Mouse (Mus musculus): Measurements from ENCODE around the gene Erg.

Gene Erg

GRCm38 (mm10) chr16:95584751-95585528 is 1.5 kb downstream of the Erg start:
- DNase-seq = no peak

GRCm38 (mm10) chr16:95579289-95579688 is 7.1 kb downstream of the Erg start:
- no peak for DNase-seq

GRCm38 (mm10) chr16:95573163-95573562 is 13.2 kb downstream of the Erg start:
- DNase-seq = no peak

- peak in 1 of 2 experiments; percentile 70 for DNase-seq
Measured at GRCm38 (mm10) chr16:95570616-95571015, 15.8 kb downstream of the Erg start.

- DNase-seq = no peak
Measured at GRCm38 (mm10) chr16:95556834-95557233, 29.6 kb downstream of the Erg start.

- no peak for DNase-seq
Measured at GRCm38 (mm10) chr16:95553136-95553535, 33.3 kb downstream of the Erg start.

- no peak for DNase-seq
Measured at GRCm38 (mm10) chr16:95552495-95552894, 33.9 kb downstream of the Erg start.

GRCm38 (mm10) chr16:95550496-95550895 is 35.9 kb downstream of the Erg start:
- no peak for DNase-seq

- no peak for DNase-seq
Measured at GRCm38 (mm10) chr16:95544753-95545152, 41.6 kb downstream of the Erg start.

- no peak for DNase-seq
Measured at GRCm38 (mm10) chr16:95543471-95543870, 42.9 kb downstream of the Erg start.

- peak; percentile 21 to 41 for DNase-seq
Measured at GRCm38 (mm10) chr16:95535151-95535550, 51.2 kb downstream of the Erg start.

- DNase-seq = no peak
Measured at GRCm38 (mm10) chr16:95532387-95533077, 53.9 kb downstream of the Erg start.

- DNase-seq = no peak
Measured at GRCm38 (mm10) chr16:95527561-95527960, 58.8 kb downstream of the Erg start.

GRCm38 (mm10) chr16:95519520-95519919 is 66.9 kb downstream of the Erg start:
- no peak for DNase-seq

- DNase-seq = no peak
Measured at GRCm38 (mm10) chr16:95506051-95506450, 80.3 kb downstream of the Erg start.

- no peak for DNase-seq
Measured at GRCm38 (mm10) chr16:95496582-95497300, 89.7 kb downstream of the Erg start.

GRCm38 (mm10) chr16:95494108-95494507 is 92.3 kb downstream of the Erg start:
- no peak for DNase-seq

GRCm38 (mm10) chr16:95493336-95493735 is 93.1 kb downstream of the Erg start:
- no peak for DNase-seq

- DNase-seq = no peak
Measured at GRCm38 (mm10) chr16:95492146-95492545, 94.2 kb downstream of the Erg start.

- no peak for DNase-seq
Measured at GRCm38 (mm10) chr16:95490386-95490785, 96.0 kb downstream of the Erg start.

- DNase-seq = no peak
Measured at GRCm38 (mm10) chr16:95487606-95488351, 98.6 kb downstream of the Erg start.

- DNase-seq = no peak
Measured at GRCm38 (mm10) chr16:95481176-95481575, 105.2 kb downstream of the Erg start.

- no peak for DNase-seq
Measured at GRCm38 (mm10) chr16:95478558-95478957, 107.8 kb downstream of the Erg start.
